Mouse (Mus musculus): ENCODE measurements around the gene Cobl. TPM values are rescaled to one million over a fixed set of nuclear protein-coding genes. Genes with fewer than 3 reads are reported as not detected.
A peak's percentile ranks its signal among the peaks of the same experiment; 100 is the strongest.

The Cobl gene
- 4.8 and 6.3 TPM in 2 replicates for polyA plus RNA-seq (2016; fragmentation: Nextera tagmentation; extraction: Ambion mirVana)

DNA sequence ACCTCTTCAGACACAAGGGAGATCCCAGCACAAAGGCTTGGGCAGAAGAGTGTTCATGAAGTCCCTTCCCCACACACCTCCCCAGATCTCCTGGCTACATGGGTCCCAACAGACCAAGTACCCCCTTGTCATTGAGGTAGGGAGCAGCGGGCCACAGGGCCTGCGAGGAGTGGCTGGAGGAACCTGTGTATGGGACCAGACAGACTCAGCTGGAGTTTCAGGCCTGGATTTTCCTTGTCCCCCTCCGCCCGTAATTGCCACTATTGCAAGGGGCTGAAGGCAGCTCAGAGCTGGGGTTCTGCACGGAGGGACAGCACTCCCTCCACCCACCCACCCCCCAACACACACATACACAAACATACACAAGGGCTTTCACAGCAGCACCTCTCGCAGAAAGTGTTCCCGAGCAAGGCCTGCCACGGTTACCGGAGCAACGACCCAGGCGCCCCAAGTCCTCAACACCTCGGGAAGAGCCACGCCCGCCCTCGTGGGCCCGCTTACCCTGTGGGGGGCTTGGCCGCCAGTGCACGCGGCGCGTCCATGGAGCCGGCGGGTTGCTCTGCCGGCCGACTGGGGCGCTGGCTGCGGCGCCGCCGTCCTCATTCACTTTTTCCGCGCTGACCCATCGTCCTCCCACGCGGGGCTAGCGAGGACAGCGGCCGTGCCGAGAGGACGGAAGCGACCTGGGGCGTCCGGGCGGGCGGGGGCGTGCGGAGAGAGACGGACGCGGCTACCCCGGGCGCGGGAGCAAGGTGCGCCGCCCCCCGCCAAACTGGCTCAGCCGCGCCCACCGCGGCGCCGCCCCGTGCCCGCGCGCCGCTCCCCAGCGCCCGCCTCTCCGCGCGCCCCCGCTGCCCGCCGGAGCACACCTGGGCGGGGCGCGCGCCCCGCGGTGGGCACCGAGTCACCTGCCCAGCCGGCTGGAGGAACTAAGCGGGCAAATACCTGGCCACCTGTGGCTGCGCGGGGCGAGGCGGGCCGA is at the start of gene Cobl:
Gene Cobl, minus strand, starts transcription at position 780 of the 982 bp plus-strand sequence.
- H3K4me3 ChIP-seq: peak within 1 kb of the TSS; percentile 69
- peak; percentile 66 for ATAC-seq (ENCODE audit: low FRiP score, low read depth)
- peaks cover 19% of the 10 kb centered on the region; the same call in 1 of the 2 replicates for H3K27me3 ChIP-seq (replicated peaks)
- no peak within 1 kb of the TSS for H3K27ac ChIP-seq
- no peaks in the 10 kb centered on the region for H3K9me3 ChIP-seq
- H3K4me1 ChIP-seq: peaks cover 8% of the 10 kb centered on the region
- H3K4me2 ChIP-seq (replicated peaks): peak within 1 kb of the TSS; percentile 69
- H3K9ac ChIP-seq: peak within 1 kb of the TSS; percentile 59
- WGBS: under 1% methylated on average over 79 of the region's 89 CpGs
- H3K36me3 ChIP-seq: no peaks in the 10 kb centered on the region

DNA sequence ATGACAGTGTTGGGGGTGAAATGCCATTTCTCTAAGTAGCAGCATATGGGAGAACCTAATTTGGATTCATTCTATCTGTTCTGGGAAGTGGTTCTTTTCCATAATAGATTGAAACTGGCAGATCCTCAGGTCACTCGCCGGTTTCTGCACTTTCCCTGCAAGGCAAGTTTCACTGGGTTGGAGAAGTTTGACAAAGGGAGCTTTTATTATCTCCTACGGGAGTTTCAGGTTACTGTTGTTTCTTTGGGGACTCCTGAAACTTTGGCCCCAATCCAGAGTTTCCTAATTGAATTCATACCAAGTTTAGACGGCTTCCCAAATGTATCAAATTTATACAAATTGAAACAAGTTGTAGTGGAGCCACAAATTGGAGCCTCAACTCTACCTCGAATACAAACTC is 49.0 kb upstream of the Cobl start:
- H3K9me3 ChIP-seq: no peaks in the 10 kb centered on the region; the same call in 1 of the 2 replicates
- no peak overlapping the region for H3K4me3 ChIP-seq
- WGBS: 55% methylated on average over 5 of the region's 5 CpGs
- ATAC-seq (ENCODE audit: low FRiP score, low read depth): no peak
- no peak overlapping the region for H3K27ac ChIP-seq
- no peaks in the 10 kb centered on the region for H3K27me3 ChIP-seq (replicated peaks)
- no peak overlapping the region for H3K4me2 ChIP-seq (replicated peaks)
- no peaks in the 10 kb centered on the region for H3K36me3 ChIP-seq
- H3K9ac ChIP-seq: no peak overlapping the region
- H3K4me1 ChIP-seq: no peaks in the 10 kb centered on the region

DNA sequence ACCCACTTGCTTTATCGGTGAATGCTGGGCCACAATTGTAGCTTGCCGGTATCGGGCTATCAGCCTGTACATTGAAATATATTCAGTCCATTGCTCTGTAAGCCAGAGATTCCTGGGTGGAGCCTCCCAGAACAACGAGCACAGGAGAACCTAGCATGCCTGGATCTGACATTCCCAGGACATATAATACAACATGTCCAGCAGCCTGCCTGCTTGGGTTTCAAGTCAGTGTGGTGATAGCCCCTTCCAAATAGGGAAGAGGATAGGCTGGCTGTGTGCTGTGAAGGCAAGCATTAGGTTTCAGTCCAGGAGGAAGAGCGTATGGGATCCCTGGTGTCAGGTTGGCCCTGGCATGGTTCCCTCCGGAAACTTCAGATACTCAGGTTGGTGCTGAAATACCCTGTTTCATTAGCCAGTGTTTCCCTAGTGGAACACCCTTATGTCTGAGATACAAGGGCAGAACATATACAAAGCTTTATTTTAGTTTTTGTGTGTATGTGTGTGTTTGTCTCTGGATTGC is 41.7 kb upstream of the Cobl start:
- no peak overlapping the region for H3K27ac ChIP-seq
- ATAC-seq (ENCODE audit: low FRiP score, low read depth): no peak
- H3K4me1 ChIP-seq: no peaks in the 10 kb centered on the region
- 90% methylated on average over 6 of the region's 6 CpGs for WGBS
- no peaks in the 10 kb centered on the region for H3K36me3 ChIP-seq
- no peak overlapping the region for H3K9ac ChIP-seq
- no peaks in the 10 kb centered on the region for H3K27me3 ChIP-seq (replicated peaks)
- H3K9me3 ChIP-seq: no peaks in the 10 kb centered on the region
- no peak overlapping the region for H3K4me2 ChIP-seq (replicated peaks)
- H3K4me3 ChIP-seq: no peak overlapping the region

DNA sequence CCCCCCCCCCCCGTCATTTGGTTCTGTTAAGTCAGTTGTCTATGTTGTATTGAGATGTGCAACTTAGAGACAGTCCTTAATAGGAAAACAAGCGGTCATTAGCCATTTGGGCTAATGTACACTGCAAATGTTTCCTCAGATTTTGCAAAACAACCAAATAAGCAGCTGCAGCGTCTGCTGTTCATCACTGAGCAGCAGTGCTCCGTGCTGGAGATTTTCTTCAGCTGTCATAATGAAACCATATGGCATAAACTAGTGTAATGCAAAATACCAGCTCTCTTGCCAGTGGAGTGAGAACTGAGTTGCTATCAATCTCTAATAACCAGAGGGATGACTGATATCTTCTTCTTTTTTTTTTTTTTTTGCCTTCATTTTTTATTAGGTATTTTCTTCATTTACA is 39.0 kb upstream of the Cobl start:
- no peaks in the 10 kb centered on the region for H3K4me1 ChIP-seq
- no peaks in the 10 kb centered on the region for H3K9me3 ChIP-seq
- no peak overlapping the region for H3K4me3 ChIP-seq
- WGBS: 92% methylated on average over 4 of the region's 4 CpGs
- H3K27me3 ChIP-seq (replicated peaks): no peaks in the 10 kb centered on the region
- H3K36me3 ChIP-seq: no peaks in the 10 kb centered on the region
- no peak for ATAC-seq (ENCODE audit: low FRiP score, low read depth)
- H3K27ac ChIP-seq: no peak overlapping the region
- H3K9ac ChIP-seq: no peak overlapping the region
- H3K4me2 ChIP-seq (replicated peaks): no peak overlapping the region

DNA sequence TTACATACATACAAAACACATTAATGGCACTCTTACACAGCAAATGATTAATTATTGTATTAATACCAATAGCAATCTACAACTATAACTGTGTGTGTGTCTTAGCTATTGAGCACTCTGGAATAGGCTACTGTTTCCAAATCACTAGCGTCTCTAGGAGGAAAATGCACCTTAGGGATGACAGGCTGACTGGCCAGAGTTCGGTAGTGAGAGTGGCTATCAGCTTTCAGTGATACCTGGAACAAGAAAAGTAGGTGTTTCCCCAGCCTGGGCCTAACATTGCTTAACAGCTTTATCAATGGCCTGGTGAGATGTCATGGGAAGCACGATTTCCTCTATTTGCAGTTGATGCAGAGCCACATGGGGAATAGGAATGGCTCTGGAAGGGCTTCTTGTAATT is 37.0 kb upstream of the Cobl start:
- Histone ChIP-seq H3K27me3 (replicated peaks) (no peaks in the 10 kb centered on the region), H3K36me3 (no peaks in the 10 kb centered on the region), H3K27ac (no peak overlapping the region), H3K4me3 (no peak overlapping the region), H3K9ac (no peak overlapping the region), H3K4me2 (replicated peaks) (no peak overlapping the region), H3K4me1 (no peaks in the 10 kb centered on the region), H3K9me3 (no peaks in the 10 kb centered on the region)
- 86% methylated on average over 3 of the region's 3 CpGs for WGBS
- no peak for ATAC-seq (ENCODE audit: low FRiP score, low read depth)

DNA sequence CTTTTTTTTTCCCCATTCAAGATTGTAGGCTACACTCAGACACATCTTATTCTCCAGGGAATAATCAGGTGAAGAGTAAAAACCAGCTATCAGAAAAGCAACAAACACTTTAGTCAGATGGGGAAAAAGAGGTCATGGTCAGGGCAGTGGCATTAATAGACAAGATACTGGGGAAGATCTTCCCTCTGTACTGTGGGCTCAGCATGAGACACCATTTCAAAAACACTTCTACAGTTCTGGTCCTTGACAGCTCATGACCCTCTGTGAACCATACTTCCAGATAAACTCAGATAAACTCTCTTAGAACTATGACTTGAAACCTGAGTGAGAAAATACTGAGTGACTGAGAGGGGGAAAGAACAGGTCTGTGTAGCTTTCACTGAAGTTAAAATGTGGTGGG is 29.0 kb upstream of the Cobl start:
- Histone ChIP-seq H3K36me3 (no peaks in the 10 kb centered on the region), H3K4me2 (replicated peaks) (no peak overlapping the region), H3K9me3 (no peaks in the 10 kb centered on the region), H3K27me3 (replicated peaks) (no peaks in the 10 kb centered on the region), H3K9ac (no peak overlapping the region), H3K4me3 (no peak overlapping the region), H3K4me1 (no peaks in the 10 kb centered on the region), H3K27ac (no peak overlapping the region)
- no peak for ATAC-seq (ENCODE audit: low FRiP score, low read depth)

DNA sequence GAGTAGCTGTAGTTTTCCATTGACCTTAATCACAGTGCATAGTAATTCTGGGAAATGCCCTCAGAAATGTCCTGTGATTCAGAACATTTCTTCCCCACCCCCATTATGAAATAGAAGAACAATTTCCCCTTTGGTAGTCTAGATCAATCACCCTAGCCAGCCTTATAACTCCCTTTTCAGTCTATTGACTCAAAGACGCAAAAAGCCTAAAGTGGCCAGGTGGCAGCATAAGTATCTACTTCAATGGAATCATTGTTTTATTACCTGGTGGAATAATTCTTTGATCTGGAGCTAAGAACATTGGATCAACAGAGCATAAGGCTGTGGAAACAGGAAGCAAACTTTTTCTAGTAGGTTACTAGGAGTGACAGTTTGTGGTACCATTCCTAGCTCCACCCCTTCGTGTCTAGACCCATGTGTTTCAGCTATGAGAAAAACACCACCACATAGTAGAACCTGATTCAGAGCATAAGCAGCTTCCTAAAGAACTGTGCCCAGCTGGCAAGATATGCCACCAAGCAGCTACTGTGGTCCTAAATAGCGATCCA is 15.2 kb upstream of the Cobl start:
- H3K9ac ChIP-seq: no peak overlapping the region
- H3K4me1 ChIP-seq: no peaks in the 10 kb centered on the region
- H3K27me3 ChIP-seq (replicated peaks): no peaks in the 10 kb centered on the region
- H3K9me3 ChIP-seq: no peaks in the 10 kb centered on the region
- WGBS: 92% methylated on average over 3 of the region's 3 CpGs
- no peak overlapping the region for H3K27ac ChIP-seq
- no peak overlapping the region for H3K4me3 ChIP-seq
- no peak overlapping the region for H3K4me2 ChIP-seq (replicated peaks)
- ATAC-seq (ENCODE audit: low FRiP score, low read depth): no peak
- H3K36me3 ChIP-seq: no peaks in the 10 kb centered on the region

DNA sequence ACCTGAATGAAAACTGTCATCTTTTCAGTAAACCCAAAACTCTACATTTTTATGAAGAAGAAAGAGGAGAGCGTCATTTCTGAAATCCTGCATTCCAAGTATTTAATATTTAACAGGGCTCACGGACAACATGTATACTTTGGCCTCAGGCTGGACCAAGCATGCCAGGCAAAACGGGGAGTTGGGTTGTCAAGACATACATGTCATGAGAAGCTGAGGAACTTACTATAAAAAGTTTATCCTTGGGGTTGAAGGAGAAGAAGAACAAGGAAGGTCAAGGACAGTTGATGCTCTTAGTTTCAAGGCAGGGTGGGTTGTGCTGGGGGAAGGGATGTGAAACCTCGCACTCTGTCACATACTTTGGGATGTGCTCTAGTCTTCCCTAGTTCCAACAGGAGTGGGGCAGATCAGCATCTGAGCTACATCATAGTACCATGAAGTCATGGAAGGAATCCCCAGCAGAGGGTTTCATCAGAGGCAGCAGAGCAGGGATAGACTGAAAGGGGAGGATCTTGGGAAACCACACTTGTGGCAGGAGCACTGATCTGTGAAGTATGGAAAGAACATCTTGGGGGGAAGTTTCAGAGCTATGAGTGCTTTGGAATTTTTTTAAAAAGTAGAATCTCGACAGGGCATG is 9.7 kb upstream of the Cobl start:
- Histone ChIP-seq H3K36me3 (no peaks in the 10 kb centered on the region), H3K4me3 (no peak overlapping the region), H3K27me3 (replicated peaks) (no peaks in the 10 kb centered on the region), H3K27ac (no peak overlapping the region), H3K9me3 (no peaks in the 10 kb centered on the region), H3K9ac (no peak overlapping the region), H3K4me2 (replicated peaks) (no peak overlapping the region), H3K4me1 (no peaks in the 10 kb centered on the region)
- no peak for ATAC-seq (ENCODE audit: low FRiP score, low read depth)
- WGBS: 86% methylated on average over 5 of the region's 5 CpGs

DNA sequence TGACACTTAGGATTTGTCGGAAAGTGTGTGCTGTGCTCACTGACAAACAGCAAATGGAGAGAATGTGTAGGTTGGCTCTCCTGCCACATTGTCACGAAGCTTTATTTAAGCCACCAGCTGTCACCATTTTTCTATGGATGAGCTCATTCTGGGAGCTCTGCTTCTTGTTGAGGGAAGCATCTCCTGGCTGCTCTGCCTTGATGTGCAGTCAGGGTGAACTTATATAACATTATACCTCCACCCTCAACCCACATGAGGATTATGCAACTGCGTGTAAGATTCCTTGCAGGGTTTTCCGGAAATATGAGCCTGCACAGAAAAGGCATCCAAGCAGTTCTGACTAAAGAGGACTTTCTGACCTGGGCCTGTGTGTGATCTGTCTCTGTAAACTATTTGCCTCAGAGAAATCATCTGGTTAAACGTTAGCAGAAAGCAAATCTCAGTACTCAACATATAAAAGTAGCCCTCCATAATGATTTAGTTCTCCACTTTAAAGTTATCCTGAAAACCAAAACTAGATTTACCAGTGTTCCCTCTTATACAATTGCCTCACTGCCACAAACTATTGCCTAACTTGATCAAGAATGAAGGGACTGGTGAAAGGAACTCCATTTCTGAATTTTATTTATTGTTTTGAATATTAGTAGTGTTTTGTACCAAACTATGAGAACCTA is 9.0 kb upstream of the Cobl start:
- H3K9me3 ChIP-seq: no peaks in the 10 kb centered on the region
- ATAC-seq (ENCODE audit: low FRiP score, low read depth): no peak
- H3K9ac ChIP-seq: no peak overlapping the region
- no peaks in the 10 kb centered on the region for H3K36me3 ChIP-seq
- WGBS: 83% methylated on average over 5 of the region's 5 CpGs
- no peak overlapping the region for H3K4me2 ChIP-seq (replicated peaks)
- H3K27ac ChIP-seq: no peak overlapping the region
- no peaks in the 10 kb centered on the region for H3K27me3 ChIP-seq (replicated peaks)
- no peaks in the 10 kb centered on the region for H3K4me1 ChIP-seq
- no peak overlapping the region for H3K4me3 ChIP-seq

DNA sequence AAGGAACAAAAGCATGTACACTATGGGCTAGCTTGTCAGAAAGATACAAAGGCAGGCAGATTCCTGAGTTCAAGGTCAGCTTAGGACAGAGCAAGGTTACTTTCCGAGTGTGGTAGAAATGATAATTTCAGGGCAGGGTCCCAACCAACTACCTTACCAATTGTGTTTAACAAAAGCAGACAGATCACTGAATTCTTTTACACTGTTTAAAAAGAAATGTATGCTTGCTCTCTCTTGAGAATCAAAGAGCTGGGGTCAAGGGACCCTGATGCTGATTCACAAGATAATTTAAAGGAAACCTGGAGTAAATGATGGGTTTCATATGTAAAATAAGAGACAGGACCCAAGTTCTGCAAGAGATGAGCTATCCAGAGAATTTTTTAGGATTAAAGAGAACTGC is 4.9 kb upstream of the Cobl start:
- ATAC-seq (ENCODE audit: low FRiP score, low read depth): no peak
- Histone ChIP-seq H3K9ac (no peak overlapping the region), H3K9me3 (no peaks in the 10 kb centered on the region), H3K4me1 (no peaks in the 10 kb centered on the region; the same call in 1 of the 2 replicates), H3K36me3 (no peaks in the 10 kb centered on the region), H3K4me3 (no peak overlapping the region), H3K27me3 (replicated peaks) (peaks cover 8% of the 10 kb centered on the region; the same call in 1 of the 2 replicates), H3K27ac (no peak overlapping the region), H3K4me2 (replicated peaks) (no peak overlapping the region)
- 95% methylated on average over 1 of the region's 1 CpGs for WGBS

DNA sequence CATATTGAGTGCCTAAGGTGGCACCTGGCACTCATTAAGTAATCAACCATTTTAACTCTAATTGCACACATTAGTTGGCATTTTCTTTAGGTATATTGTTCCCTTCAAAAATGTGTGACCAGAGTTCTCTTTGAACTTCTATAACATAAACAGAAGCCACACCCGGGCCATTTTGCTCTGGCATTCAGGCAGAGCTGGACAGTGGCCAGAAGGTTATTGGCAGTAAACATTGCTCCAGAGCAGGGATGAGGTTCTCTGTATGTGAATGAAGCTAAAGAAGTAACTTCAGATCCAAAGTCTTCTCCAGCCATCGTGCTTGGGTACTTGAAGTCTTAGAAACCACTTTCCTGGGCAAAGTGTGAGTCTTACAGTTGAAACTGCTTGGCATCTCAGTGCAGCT is 3.9 kb upstream of the Cobl start:
- Histone ChIP-seq H3K27me3 (replicated peaks) (peaks cover 17% of the 10 kb centered on the region; the same call in 1 of the 2 replicates), H3K9me3 (no peaks in the 10 kb centered on the region), H3K9ac (no peak overlapping the region), H3K4me3 (no peak overlapping the region), H3K27ac (no peak overlapping the region), H3K4me1 (peaks cover 8% of the 10 kb centered on the region), H3K36me3 (no peaks in the 10 kb centered on the region), H3K4me2 (replicated peaks) (no peak overlapping the region)
- whole genome bisulfite sequencing: 79% methylated on average over 2 of the region's 2 CpGs
- ATAC-seq (ENCODE audit: low FRiP score, low read depth): no peak

DNA sequence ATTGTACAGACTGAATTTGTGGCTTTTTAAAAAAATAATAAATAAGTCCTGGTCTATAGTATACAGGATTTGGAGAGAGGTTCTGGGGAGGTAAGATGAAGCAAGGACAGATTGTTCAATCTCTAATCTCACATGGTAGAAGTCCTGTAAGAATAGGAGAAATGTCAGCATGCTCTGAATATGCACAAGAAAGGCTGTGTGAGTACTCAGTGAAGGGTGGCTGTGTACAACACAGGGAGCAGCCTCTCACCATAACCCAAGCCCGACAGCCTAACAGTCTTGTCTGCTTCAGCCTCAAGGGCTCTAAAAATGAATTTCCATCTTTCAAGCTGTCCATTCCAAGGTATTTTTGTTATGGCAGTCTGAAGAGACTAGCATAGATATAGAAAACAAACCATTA is 3.1 kb upstream of the Cobl start:
- no peak overlapping the region for H3K4me3 ChIP-seq
- WGBS: 84% methylated on average over 1 of the region's 1 CpGs
- no peak overlapping the region for H3K4me2 ChIP-seq (replicated peaks)
- H3K36me3 ChIP-seq: no peaks in the 10 kb centered on the region
- H3K9me3 ChIP-seq: no peaks in the 10 kb centered on the region
- H3K9ac ChIP-seq: no peak overlapping the region
- H3K4me1 ChIP-seq: peaks cover 8% of the 10 kb centered on the region
- H3K27me3 ChIP-seq (replicated peaks): peaks cover 19% of the 10 kb centered on the region; the same call in 1 of the 2 replicates
- ATAC-seq (ENCODE audit: low FRiP score, low read depth): no peak
- H3K27ac ChIP-seq: no peak overlapping the region
